Mouse (Mus musculus): ENCODE measurements at regions not wholly inside any gene's neighbourhood (a gene's known extent, or its start where the extent isn't known, plus 50 kb on each side); places are given as distances from the start of the nearest gene placed in this dataset.
"Not testable (repeated sequence)": the region's sequence is repeated elsewhere in the genome, so short reads cannot be mapped to it uniquely, and the experiment has no call there.

DNA sequence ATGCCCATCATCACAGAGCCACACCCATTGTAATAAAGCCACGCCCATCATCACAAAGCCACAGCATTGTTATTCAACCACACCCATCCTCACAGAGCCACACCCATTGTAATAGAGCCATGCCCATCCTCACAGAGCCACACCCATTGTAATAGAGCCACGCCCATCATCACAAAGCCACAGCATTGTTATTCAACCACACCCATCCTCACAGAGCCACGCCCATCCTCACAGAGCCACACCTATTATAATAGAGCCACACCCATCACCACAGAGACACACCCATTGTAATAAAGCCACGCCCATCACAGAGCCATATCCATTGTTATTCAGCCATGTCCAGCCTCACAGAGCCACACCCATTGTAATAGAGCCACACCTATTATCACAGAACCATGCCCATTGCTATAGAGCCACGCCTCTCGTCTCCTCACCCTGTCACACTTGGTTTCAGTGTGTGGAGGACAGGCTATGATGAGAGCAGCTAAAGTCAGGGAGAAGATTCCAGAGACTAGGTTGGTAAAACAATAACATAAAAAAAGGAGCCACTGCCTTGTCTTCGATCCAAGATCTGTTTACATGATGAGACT lies 85.6 kb downstream of the Gxylt1 start:
- intact Hi-C loops (cut with DNase I) = no loop called here
- no peak for DNase-seq

DNA sequence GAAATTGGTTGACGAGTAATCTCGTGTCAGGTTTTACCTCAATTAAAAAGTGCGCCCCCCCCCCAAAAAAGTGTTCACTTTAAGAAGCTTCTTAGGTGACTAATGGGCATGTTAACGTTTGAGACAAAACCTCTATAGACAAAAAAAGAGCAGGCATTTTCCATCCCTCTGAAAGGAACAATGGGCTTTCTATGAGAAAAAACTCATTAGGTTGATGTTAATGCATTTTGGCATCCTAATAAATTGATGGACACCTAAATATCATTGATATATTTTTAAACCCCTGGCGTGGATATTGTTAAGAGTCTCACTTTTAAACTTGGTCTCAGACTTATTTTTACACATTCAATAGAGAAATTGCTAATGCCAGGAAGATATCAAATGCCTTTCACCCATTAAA lies 98.8 kb downstream of the Gxylt1 start:
- intact Hi-C loops (cut with DNase I) = no loop called here
- no peak for DNase-seq

DNA sequence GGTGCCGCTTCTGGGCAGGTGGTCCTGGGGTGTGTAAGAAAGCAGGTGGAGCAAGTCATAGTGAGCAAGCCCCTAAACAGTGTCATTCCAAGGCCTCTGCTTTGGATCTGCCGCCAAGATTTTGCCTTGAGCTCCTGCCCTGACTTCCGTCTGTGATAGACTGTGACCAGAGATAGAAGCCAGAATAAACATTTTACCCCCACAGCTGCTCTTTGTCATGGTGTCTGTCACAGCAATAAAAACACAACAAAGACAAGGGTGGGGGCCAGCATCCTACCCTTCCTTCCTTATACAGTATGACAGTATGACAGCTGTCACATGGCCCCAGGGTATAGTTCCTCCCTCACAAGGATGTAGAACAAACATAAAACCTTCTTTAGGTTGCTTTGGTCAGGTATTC lies 106.2 kb downstream of the Gxylt1 start:
- intact Hi-C loops (cut with DNase I) = no loop called here
- DNase-seq = peak in 1 of 2 experiments; percentile 3

DNA sequence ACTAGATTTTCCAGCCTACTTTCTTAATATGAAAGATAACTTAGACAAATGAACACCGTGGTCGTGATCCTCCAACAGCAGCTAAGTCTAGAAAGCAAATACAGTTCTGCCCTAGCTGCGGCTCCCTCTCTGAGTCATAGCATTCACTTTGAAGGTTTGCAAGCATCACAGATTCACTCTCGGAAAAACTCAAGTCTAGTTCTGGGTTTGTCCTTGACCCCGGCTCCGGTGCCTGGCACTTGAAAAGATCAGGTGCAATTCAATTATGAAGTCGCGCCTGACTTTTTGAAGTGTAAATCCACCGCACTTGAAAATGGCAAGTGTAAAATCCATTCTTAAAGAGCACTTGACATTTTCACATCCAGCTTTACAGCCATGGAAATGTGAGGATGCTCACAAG lies 107.5 kb downstream of the Gxylt1 start:
- intact Hi-C loops (cut with DNase I) = no loop called here
- no peak for DNase-seq

DNA sequence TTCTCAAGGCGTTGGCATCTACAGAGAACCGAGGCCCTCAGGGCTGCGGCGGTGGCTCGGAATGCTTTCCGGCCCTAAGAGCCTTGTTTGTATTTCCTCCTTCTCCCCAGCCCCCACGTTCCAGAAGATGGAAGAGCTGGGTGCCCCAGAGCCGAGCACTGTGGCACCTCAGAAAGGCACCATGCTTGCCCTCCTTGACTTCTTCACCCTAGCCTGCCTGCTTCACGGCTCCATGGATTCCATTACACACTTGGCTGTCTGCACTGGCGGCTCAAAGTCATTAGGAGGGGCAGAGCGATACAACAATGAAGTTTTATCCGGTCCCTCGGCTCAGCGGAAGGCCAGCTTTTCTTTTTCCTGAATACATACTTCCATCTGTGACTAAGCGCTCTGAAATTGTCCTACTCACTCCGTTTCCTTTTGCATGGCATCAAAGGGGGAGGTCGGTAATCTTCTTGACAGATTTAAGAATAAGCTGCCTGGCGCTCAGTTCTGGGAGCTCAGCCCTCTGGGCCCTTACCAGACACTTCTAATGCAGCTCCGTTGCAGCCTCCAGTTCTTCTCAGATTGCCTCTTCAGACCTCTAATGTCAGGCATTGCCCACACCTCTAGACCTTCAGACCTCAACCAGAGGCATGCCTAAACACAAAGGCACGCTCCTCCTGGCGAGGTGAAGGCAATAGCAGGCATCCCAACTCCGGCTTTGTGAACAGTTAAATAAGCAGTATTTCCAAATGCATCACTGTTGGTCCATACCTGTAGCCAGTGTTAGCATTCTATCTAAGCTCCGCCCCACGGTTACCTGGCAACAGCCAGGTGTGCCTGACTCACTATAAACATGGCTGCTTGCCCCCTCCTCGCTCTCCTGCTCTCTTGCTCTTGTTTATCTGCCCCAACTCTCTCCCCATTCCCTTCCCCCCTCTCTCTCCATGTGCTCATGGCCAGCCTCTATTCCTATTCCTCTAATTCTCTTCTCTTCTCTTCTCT lies 112.8 kb downstream of the Gxylt1 start:
- DNase-seq = peak; percentile 7 to 20
- intact Hi-C loops (cut with DNase I) = no loop called here

DNA sequence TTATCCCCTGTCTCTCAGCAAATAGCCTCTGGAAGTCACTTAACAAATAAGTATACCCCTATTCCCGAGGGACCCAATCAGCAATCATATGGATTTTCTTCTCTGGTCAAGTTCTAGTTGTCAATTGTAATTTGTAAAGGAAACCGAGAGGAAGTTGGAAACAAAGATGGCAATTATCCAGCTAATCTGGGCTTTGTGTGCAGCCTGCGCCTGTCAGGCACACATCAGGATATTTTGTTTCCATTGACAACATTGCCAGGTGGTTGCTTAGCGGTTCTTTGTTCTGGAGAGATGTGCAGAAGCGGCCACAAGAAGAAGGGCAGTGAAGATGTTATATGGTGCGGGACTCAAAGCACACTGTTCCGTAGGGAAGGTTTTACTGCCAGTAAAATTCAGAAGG lies 113.7 kb downstream of the Gxylt1 start:
- DNase-seq = peak in 1 of 2 experiments; percentile 28
- intact Hi-C loops (cut with DNase I) = no loop called here

DNA sequence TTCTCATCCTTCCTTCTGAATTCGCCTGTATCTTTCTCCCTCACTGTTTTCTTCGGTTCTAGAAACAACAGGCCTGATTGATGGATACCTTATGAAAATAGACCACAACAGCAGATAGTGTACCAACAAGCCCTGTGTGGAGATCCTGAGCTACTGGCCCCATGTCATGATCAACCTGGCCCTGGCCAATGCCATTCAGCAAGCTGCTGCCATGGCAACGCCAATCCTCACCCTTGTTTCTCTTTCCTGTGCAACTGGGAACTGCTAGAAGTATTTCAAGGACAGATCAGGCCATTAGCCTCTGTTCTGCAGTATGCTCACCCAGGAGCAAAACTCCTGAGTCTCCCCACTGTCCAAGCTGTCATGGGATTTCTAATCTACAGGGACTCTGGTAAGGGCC lies 119.2 kb downstream of the Gxylt1 start:
- intact Hi-C loops (cut with DNase I) = no loop called here
- no peak for DNase-seq

DNA sequence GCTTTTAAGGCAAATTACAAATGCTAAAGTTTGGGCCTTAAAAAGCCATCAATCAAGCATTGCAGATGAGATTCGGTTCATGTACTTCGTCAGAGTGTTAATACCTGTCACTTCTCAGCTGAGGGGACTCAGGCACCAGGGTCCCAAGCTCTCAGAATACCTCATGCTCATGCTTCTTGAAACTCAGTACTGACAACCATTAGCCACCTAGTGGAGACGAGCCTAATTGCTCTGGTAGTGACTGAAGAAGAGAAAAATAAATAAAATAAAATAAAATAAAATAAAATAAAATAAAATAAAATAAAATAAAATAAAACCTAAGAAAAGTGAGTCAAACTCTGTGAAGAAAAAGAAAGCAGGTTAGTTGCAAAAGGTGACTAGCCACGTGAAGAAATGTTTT lies 121.0 kb downstream of the Gxylt1 start:
- peak in 1 of 2 experiments; percentile 20 for DNase-seq
- intact Hi-C loops (cut with DNase I) = no loop called here

DNA sequence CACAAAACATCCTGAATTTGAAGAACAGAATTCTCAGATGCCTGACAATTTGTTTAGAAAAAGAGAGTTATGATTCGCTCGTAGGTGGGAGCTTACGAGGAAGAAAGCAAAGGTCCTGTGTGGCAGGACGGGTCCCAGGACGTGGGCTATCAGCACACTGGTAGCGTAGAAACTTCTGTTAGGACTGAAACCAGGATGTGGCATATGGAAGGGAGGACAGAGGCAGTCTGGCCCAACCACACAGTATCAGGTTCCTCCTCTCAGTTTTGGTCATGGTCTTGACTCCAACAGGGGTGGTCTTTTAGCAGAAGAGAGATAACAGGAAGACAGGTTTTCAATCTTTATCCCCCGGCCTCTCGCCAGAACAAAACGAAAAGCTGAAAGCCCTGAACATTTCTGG lies 130.1 kb downstream of the Gxylt1 start:
- DNase-seq = no peak
- intact Hi-C loops (cut with DNase I) = no loop called here

DNA sequence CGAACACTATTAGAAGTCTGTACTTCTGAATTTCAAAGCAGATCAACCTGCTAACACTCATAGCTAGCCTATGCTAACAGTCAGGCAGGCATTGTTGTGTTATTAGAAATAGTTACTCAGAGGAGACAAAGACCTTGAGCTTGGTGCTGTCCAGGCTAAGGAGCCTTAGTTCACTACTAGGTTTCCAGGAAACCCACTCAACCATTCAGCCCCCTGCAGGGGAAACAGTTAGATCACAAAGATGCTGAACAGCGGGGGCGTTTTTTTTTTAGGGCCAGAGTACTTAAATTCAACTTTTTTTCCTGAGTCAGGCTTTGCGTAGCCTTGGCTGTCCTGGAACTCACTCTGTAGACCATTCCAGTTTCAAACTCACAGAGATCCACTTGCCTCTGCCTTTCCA lies 130.7 kb downstream of the Gxylt1 start:
- DNase-seq = no peak
- intact Hi-C loops (cut with DNase I) = no loop called here

DNA sequence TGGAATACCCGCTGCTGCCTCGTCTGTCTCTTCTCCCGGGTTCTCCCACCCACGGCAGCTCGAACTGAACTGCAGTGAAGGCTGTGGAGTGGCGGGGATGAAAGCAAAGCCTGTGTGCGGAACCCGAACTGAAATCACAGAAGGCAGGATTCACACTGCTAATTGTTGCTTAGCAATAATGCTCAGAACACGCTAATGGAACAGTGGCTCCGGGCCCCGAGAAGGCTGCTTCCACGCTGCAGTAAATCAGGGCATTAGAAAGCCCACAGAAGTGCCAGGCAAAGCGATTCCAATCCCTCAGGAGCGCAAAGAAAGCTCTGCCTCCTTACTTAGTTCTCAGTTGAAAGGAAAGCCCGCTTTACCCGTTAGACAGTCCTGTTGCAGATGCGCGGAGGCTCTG lies 141.6 kb downstream of the Gxylt1 start:
- intact Hi-C loops (cut with DNase I) = no loop called here
- no peak for DNase-seq

DNA sequence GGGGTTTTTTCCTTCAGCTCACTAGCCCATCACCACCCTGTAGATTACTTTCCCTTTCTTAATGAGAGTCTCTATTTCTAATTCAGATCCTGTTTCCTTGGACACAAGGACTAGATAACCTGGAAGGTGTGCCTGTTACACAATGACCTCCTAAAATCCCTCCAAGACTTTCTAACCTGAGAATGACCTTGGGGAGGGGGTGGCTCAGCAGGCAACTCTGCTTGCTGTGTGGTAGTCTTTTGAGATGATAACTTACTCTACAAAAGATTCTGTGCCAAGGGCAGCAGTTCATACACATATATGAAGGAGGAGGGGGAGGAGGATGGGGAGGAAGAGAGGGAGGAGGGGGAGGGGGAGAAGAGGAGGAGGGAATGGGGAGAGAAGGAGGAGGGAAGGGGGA lies 143.9 kb downstream of the Gxylt1 start:
- intact Hi-C loops (cut with DNase I) = no loop called here
- DNase-seq = no peak

DNA sequence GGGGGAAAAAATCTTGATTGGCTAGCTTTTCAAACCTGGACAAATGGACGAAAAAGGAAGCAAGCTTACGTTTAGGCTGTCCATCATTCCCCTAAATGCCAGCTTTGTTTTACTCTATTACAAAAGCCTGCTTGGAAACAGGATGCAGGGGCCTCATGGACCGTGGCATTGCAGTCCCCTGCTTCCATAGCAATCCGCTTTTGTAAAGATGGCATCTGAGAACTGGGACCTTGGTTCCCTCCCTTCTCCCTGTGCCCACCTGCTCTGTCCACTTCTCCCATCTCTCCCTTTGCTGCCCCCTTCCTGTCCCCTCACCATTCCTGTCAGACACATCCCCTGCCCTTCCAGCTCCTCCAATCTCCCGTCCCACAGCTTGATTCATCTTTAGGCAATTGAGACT lies 149.7 kb downstream of the Gxylt1 start:
- intact Hi-C loops (cut with DNase I) = no loop called here
- DNase-seq = no peak

DNA sequence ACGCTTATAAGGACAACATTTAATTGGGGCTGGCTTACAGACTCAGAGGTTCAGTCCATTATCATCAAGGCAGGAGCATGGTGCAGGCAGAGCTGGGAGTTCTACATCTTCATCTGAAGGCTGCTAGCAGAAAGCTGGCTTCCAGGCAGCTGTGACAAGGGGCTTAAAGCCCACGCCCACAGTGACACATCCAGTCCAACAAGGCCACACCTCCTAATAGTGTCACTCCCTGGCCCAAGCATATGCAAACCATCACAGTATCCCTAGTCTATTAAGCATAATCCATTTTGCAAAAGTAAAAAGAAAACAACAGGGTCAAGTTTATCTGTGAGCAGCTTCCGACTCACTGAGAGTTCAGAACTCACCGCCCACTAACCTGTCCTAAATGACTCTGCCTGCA lies 153.8 kb downstream of the Gxylt1 start:
- DNase-seq = peak; percentile 11 to 12
- intact Hi-C loops (cut with DNase I) = no loop called here

DNA sequence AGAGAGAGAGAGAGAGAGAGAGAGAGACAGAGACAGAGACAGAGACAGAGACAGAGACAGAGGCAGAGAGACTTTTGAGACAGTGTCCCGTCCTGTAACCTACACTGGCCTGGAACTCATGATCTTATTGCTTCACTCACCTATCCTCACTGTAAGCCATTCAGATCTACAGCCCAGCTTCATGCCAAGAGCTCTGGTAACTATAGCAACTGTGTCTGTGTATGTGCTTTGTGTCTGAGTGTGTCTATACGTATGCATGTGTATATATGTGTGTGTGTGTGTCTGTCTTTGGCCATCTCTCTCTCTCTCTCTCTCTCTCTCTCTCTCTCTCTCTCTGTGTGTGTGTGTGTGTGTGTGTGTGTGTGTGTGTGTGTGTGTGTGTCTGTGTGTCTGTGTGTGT lies 157.2 kb downstream of the Gxylt1 start:
- DNase-seq; intact Hi-C loops (cut with DNase I): not testable (repeated sequence)

DNA sequence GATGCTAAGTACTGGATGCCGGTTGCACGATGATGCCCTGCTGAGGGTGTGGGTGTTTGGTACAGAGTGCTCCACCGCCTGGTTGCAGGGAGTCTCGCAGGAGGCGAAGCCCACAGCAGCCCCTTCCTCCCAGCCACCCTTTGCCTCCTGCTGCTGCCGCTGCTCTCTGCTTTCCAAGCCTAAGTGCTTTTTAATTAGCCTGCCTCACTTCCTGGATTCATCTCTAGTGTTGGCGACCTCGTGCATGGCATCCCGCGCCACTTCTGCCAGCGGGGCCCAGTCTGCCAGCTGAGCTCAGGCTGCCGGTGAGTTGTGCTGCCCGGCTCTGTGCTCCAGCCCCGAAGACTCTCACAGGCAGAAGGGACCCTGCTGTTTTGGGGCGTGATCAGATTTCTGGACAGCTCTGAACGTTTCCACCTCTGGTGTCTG lies 159.3 kb downstream of the Gxylt1 start:
- DNase-seq = peak; percentile 12 to 20
- intact Hi-C loops (cut with DNase I) = no loop called here

DNA sequence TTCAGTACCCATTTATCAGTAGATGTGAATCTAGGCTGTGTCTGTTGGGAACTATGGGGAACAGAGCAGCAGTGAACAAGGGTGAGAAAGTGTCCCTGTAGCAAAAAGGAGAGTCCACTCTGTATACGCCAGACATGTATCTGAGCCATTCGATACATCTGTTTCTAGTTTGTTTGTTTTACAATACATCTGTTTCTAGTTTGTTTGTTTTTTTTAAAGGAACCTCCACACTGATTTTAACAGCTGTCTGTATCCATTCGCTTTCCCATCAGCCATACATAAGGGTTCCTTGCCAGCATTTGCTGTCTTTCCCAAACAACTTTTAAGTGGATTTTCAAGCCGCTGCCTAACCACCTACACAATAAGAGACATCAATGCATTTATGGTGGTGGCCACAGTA lies 170.0 kb downstream of the Gxylt1 start:
- intact Hi-C loops (cut with DNase I) = no loop called here
- DNase-seq = no peak

DNA sequence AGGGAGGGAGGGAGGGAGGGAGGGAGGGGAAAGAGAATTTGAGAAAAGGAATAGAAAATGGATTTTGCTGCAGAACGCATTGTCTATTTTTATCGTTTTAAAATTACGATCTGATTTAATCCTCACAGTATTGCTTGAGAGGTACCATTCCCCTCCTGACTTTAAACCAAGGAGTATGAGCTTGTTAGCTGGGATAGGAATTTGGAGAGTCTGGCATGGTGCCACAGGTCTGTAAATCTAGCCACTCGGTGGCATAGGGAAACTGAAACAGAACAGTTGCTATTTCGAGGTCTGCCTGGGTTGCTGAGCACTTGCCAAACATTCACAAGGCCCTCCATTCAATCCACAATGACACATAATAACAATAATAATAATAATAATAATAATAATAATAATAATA lies 171.6 kb downstream of the Gxylt1 start:
- intact Hi-C loops (cut with DNase I) = no loop called here
- peak; percentile 30 to 41 for DNase-seq

DNA sequence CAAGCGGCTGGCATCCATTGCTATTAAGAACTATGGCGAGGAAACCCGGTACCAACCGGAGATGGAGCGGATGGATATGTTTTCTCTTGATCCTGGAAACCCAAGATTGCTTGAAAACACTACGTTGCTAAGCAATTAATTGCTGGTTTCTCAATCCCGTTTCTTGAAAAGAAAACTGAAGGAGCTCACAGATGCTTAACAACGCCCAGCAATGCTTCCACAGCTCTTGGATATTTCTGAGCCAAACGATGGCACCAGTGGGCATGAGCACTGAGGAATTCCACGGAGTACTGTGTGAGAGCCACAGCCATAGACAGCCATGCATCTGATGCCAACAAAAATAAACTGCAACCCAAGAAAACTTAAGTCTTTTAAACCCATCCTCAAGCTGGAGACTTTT lies 173.1 kb downstream of the Gxylt1 start:
- intact Hi-C loops (cut with DNase I) = no loop called here
- no peak for DNase-seq

DNA sequence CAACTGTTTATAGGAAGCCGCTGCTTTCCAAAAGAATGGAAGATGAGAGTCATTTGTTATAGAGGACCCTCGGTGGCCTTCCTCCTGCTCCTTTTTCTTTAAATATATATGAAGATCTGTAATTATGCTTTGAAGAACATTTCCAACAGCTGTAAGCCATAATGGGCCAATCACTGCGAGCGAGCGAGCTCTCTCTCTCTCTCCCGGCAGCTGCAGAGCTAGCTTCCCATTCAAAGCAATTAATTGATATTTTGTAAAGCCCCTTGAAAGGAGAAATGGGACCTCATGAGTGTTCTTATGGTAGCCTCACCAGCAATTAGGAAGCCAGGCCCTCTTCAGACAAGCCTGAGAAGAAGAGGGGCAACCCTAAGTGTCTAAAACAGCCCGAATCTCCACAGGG lies 174.1 kb downstream of the Gxylt1 start:
- DNase-seq = no peak
- intact Hi-C loops (cut with DNase I) = no loop called here

DNA sequence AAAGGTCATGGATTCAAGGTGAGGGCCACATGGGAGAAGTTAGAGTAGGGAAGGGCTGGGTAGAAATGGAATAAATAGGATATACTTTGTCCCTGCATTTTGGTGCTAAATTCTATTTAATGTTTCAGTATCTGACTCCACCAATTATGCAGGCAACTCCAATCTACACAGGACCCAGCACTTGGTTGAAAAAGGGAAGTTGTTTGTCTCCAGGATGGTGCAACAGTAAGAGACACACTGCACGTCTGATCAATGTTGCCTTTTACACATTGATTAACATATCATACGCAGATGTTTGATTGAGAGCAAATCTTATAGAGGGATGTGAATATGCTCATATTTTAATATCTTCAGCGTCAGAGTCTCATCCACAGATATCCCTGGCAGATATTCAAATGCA lies 175.1 kb downstream of the Gxylt1 start:
- intact Hi-C loops (cut with DNase I) = no loop called here
- DNase-seq = no peak

DNA sequence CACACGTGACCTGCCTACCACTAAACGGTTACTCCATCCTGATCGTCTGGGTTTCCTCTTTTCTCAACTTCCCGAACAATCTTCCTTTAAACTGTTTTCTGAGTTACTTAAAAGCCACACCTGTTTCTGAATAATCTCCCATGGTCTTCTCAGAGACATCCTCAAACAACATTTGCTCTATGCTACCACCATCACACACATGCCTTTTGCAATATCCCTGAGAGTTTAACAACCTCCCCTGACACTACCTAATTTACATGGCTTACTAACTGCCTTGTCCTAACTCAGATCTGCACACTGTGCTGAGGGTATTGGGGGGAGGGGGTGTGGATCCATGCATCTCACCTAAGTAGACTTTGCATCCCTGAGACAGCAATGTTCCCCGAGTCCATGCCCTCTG lies 178.6 kb downstream of the Gxylt1 start:
- no peak for DNase-seq
- intact Hi-C loops (cut with DNase I) = no loop called here
